Mouse (Mus musculus): ENCODE measurements around the gene Fcgbp.

DNA sequence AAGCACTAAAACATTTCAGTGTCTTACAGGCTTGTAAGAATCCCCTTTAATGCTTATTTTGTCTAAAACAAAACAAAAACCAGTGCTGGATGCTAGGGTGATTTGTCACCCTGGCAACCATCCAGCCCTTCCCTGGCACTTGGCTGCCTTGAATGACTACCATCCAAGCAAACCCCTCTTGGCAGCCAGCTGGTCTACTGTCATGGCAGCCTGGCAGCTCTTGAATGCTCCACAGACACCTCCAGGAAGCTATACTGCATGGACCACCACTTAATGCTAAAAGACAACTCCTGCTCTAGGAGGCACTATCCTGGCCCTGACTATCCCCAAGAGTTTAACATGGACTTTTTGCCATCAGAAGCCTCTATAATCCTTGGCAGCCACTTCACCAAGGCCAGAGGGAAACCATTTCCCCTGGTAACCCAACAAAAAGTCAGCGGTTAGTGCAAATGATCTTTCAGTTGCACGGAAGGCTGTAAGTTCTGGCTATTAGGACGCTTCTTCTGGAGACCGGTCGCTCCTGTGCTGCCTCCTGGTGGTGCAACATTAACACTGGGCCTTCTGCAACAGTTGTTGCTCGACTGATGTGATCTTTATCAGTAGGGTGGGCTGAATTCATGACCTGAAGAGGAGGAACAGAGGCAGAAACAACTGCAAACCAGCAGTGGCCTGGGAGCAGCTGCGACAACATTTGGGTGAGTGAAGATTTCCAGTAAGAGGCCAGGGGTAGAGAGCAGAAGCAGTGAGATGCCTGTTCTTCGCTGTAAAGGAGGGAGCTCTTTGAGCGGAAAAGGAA is 97.5 kb downstream of the Fcgbp start:
- TF ChIP-seq ZNF384 (IDR thresholded peaks at IDR 0.05; ENCODE audit: low read depth, low read length) = no peak
- TF ChIP-seq HCFC1 (IDR thresholded peaks at IDR 0.05; ENCODE audit: borderline replicate concordance, insufficient read depth, low read length) = no peak
- no peak for TF ChIP-seq ZC3H11A (IDR thresholded peaks at IDR 0.05; ENCODE audit: borderline replicate concordance, low read depth, low read length)
- no peak for TF ChIP-seq CHD2 (IDR thresholded peaks at IDR 0.05; ENCODE audit: low read depth, low read length)
- TF ChIP-seq MAFK (IDR thresholded peaks at IDR 0.05; ENCODE audit: insufficient read depth, low read depth, low read length) = no peak

Data from ES-E14 (cell line).